Mouse (Mus musculus) stomach, postnatal 0 days (tissue): ENCODE measurements at regions not wholly inside any gene's neighbourhood (a gene's known extent, or its start where the extent isn't known, plus 50 kb on each side); places are given as distances from the start of the nearest gene placed in this dataset.

Experiments used
- CTCF ChIP-seq: IDR thresholded peaks from 2 replicates; pipeline ENCODE4 v1.5.1; 2016; ENCODE audit warnings: antibody characterized with exemption, low read depth, mild to moderate bottlenecking, moderate library complexity
- EP300 ChIP-seq: optimal IDR thresholded peaks from 2 replicates; pipeline ENCODE3; 2016; ENCODE audit warnings: antibody characterized with exemption

GRCm38 (mm10) chr9:14215171-14215782, 59.6 kb upstream of the Sesn3 start:
- TF ChIP-seq CTCF (no peak), EP300 (no peak)
